Mouse (Mus musculus): ENCODE data around the gene Cog4.
A peak's percentile ranks its signal among the peaks of the same experiment; 100 is the strongest.
"Not testable (repeated sequence)": the region's sequence is repeated elsewhere in the genome, so short reads cannot be mapped to it uniquely, and the experiment has no call there.

The Cog4 gene

DNA sequence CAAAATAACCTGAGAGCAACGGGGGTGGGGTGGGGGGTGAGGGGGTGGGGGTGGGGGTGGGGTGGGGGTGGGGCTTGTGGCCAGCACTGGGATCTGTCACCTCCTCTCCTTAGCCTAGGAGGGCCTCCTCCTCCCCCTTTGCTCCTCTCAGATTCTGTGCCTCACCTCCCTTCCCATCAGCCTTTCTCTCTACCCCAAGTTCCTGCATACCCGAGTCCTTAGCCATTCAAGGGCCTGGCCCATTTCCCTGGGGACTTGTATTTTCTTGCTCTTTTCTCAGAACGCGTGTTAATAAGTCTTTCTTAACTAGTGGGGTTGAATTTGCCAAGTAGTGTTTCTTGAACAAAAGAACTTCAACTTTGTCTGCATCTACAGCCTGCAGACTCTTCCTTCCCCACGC, 80.3 kb downstream of the Cog4 start:
- no peak for DNase-seq

DNA sequence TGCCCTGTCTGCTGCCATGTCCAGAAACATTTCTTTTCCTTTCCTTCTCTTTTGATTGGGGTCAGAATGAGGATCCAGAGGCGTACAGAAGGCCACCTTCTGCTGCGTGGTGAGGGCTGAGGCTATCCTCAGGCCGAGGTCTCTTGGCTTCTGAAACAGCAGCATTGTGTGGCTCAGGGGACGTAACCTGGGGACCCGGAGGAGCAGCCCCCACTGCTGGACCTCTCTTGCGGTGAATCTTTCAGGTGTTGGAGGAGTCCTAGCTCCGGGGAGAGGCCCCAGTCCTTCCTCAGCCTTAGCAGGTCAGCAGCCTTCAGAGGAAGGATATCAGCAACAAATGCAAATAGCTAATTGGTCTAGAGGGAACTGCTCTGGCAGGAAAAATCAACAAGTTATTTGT, 82.0 kb downstream of the Cog4 start:
- no peak for DNase-seq

DNA sequence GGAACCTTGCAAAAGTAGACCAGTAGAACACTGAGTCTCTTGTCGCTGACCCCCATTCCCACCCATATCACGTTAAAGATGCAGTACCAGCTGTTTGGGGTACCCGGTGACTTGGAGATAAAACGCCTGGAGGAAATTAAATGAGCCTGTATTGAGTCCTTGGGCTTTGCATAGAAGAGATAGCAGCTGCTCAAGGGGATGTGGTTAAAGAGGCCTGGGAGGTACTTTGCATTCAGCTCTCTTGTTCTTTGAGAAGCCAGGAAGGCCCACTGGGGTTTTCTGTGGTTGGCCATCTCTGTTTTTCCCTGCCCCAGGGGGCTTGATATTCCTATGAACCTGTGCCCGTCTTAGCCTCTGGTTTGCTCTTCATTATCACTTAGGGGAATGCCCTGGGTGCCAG, 82.7 kb downstream of the Cog4 start:
- no peak for DNase-seq

DNA sequence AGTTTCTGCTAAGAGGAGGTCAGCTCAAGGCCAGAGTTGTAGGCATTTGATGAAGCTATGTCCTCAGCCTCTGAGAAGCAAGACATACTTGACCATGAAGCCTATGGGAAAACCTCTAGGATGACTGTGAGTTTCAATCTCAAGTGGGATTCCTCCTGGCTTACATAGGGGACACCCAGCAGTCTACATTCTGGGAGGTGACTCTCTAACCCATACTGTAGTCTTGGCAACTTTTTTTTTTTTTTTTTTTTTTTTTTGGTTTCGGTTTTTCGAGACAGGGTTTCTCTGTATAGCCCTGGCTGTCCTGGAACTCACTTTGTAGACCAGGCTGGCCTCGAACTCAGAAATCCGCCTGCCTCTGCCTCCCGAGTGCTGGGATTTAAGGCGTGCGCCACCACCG, 83.3 kb downstream of the Cog4 start:
- not testable (repeated sequence) for DNase-seq

DNA sequence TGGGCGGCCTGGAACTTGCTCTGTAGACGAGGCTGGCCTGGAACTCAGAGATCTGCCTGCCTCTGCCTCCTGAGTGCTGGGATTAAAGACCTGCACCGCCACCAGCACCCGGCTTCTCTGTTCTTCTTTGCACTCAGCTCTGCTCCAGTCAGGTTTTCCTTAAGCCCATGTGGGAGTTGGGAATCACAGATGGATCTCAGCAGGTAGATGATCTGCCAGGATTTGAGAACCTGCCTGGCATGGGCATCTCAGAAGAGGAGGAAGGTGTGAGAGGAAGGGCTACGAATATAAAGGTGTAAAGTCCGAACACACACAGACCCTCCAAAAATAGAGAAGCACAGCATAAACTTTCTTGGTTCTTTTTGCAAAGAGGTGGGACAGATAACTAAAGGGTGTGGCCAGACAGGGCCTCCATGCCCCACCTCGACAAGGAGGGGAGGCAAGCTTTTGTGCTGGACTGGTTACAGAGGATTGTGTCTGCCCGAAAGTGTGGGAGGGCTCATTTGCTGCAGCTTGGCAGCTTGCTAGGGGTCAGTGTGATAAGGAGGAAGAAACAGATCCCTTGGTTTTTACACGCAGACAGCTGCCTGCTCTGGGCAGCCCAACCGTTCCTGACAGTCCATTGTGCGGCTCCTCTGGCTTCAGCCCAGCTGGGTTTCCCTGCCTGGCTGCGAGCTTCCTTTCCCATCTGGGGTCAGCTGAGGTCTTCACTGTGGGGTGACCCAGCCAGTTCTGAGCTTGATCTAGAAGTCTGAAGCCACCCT, 85.0 kb downstream of the Cog4 start:
- DNase-seq, result peak; percentile 81

Measured in cerebellum, postnatal 10 days (tissue).